Mouse (Mus musculus) cerebellum, adult 11-12 months (tissue): ENCODE data around the gene Hspb6.

Experiments used
- DNase-seq: peaks from one replicate; pipeline ENCODE4 v3.0.0; 2022

Hspb6 gene

DNA sequence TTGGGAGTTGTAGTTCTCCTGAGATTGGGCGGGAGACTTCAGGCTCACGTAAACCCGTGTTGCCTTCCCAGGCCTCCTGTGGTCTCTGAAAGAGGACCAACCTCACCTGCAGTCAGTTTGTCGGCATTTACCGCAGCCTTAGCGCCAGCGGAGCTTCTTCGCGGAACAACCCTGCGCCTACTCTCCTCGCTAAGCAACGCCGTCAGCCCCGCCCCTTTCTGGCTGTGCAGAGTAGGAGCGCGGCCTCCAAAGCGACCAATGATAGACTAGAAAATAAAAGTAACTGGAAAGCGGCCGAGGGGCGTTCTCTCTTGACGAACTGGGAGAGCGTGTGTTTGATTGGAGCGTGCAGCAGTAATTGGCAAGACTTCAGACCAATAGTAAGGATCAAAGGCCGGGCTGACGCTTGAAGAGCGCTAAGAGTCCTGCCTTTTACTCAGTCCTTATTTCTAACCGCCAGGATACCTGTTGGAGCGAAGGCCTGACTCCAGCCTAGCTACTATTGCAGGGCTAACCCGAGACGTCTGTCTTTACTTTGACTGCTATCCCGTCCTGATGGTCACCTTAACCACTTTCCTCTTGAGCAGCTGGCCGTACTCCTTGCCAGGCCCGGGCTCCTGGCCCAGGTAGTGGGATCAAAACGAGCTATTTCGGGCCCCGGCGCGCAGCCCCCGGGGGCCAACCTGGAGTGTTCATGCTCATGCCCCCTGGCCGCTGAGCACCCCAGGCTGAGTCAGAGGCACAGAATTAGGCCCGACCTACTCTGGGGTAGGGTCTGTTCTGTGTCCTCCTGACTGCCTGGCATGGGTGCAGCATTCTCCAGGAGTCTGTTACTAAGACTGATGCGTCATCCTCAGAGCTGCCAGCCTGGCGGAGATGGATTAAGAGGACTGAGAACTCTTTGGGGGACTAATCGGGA lies at the start of gene Hspb6, which contains the start of gene Proser3:
TSS of gene Hspb6 (plus strand) at position 77 of the 919 bp plus-strand sequence.
TSS of gene Proser3 (minus strand) at position 198 of the 919 bp plus-strand sequence.
- peak; percentile 98 for DNase-seq

DNA sequence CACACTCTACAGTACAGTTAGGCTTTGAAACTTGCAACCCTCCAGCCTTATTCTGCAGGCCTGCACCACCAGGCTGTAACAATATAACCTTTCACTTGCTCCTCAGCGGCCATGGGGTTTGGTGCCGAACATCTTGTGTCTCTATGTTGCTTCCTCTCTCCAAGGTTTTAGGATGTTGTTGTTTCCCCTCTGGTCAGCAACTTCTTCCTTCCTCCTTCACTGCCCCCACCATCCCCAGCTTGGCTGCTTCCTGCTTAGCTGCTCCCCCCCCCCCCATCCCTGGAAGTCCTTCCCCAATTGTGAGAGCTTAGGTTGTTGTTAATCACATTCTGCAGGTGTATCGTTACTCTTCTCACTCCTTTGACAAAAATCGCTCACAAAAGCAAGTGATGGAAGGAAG lies 43.9 kb upstream of the Hspb6 start:
- no peak for DNase-seq

DNA sequence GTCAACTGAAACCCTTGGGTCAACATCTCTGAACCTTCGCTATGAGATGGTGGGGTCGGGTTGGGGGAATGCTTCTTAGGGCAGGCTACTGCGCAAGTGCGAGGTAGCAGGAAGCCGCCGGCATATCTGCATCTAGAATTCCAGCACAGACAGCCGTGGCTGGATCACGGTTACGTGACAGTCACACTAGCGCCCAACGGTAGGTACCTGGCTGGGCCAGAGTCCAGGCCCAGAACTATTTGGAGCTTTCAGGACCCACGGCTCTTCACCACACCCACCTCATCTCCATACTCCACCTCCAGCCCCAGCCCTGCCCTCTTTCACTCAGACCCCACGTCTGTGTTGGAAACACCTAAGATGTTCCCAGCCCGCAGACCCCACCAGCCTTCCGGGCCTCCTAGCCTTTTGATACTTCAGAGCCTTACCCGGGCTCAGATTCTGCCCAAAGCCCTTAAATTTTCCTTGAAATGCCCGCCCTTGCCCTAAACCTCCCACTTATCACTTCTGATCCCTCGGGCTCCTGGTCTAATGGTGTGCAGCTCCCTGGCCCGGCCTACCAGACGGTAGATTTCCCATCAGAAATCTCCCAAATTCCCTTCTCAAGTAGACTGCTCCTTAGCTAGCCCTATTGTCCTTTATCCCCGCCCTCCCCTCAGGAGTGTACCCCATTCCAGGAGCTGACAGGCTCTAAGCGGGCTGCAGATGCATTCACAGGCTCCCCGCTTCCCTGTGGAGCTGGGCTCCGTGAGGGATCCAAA lies 36.8 kb upstream of the Hspb6 start:
- no peak for DNase-seq

DNA sequence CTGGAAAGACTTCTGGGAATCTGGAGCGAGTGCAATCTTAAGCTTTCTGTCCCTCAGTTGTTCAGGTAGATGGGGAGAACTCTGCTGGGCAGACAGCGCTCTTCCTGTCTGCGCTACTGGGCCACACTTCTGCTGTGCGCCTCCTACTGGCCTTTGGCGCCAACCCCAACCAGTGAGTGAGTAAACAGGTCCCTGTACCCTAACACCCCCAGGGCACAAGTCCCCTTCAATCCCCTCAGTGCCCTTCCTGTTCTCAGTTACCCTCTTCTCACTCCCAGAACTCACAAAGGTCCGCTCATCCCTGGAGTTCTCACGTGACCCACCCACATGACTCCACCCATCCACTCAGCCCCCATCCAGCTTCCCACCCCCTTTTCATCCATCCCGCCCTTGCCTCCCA lies 33.7 kb upstream of the Hspb6 start:
- DNase-seq: no peak

DNA sequence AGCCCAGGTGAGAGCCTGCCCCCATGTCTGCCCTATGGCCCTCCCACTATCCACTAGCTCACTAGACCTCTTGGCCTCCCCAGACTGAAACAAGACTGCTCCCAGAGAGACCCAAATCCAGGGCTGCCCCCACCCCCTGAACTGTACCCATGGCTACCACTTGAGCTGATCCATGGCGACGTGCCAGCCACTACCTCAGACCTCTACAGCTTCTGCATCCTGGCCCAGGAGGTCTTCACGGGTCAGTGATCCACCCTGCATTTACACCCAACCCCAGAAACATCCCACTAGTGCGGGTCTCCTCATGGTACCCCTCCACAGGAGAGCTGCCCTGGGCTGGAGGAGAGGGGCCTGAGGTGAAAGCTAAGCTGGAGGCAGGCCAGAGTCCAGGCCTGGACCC lies 31.6 kb upstream of the Hspb6 start:
- DNase-seq: peak; percentile 53

DNA sequence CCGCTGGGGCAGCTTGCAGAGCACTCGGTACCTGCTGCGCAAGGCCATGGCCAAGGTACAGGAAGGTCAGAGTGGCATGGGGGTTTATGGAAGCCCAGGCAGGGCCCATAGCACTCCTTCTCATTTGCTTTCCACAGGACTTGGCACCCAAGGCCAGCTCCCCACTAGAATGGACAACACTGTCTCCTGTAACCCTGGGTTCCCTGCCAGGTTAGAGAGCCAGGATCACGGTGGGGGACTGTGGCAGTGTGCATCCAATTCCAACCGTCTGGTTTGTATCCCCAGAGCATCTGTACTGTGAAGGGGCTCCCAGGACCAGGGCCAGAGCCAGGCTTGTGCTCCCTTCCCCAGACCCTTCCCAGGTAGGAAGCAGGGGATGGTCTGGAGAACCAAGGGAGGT lies 31.1 kb upstream of the Hspb6 start:
- peak; percentile 77 for DNase-seq

DNA sequence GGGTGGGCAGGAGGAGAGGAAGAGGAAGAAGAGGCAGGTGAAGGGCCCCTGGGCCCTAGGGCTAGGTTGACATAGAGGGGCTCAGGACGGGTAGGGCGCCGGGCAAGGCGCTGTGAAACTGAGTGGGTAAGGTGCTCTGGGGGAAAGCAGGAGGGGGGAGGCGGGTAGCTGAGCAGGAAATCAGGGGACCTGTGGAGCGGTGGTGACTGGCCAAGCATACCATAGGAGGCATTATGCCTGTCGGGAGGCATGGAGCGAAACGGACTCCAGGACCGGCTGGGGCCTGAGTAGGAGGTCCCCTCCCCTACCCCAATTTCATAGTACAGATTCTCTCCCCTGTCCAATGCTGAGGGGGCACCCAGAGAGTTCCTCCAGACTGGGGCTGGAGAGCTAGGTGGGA lies 29.1 kb upstream of the Hspb6 start:
- no peak for DNase-seq

DNA sequence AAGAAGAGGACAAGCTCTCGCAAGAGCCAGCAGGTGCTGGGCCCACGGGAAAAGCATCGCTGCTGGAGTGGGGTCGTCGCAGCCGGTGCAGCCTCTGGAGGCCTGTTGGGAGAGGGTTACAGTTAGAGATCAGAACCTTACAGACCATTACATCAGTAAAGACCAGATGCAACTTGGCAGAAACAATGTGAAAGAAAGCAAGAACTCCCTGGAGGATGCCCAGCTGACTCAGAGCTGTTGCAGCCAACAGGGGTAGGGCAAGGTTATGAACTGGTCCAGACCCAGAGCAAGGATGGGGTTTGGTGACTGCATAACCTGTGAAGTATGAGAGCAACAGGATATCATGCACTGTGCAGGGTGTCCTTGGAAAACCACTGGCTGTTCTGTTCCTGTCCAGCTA lies 27.5 kb upstream of the Hspb6 start:
- no peak for DNase-seq

DNA sequence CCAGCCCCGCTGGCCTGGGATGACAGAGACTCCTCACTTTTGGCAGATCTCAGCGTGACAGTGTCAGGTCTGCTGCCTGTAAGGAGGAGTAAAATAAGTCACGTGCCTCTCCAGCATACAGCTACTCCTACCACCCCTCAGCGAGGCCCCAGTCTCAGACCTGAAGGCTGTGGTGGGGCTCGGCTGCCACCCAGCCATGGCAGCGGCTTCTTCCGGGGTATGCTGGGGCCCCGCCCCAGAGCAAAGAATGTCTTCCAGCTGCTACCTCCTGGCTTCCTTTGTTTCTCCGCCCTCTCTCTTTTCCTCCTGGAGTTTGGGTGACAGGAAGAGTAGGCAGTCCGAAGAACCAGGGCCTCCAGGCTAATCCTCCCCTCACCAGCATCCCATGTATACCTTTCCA lies 26.0 kb upstream of the Hspb6 start:
- DNase-seq: no peak

DNA sequence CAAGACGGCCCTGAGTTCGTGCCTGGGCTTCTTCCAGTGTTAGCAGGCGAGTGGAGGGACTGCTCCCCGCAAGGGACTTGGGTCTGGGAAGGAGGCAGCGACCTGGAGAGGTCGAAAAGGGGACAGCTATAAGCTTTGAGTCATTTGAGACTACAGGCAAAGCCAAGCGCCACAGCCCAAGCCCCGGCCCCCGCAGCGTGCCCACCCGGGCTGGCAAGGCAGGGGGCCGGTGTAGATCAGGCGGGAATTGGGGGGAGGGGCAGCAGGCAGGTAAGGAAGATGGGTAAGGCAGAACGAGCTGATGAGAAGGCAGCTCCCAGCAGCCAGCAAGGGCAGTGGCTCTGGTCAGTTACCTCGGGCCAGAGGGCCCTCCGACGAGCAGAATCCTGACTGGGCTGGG lies 25.6 kb upstream of the Hspb6 start:
- no peak for DNase-seq

DNA sequence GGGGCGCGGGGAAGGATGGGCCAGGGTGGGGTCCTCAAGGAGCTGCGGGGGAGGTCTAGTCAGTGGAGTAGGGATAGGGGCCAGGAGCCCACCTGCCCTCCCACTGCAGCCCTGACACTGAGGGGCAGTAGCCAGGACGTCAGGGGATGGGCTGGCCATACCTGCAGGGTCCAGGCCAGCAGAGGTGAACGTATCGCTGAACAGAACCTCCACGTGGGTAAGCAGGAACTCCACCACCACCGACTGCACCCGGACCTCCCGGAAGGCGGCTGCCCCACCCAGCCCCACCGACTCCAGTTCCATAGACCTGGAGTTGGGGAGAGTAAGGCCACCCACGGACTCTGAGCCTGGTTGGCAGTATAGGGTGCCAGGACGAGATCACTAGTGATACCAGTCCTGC lies 25.0 kb upstream of the Hspb6 start:
- DNase-seq: no peak

DNA sequence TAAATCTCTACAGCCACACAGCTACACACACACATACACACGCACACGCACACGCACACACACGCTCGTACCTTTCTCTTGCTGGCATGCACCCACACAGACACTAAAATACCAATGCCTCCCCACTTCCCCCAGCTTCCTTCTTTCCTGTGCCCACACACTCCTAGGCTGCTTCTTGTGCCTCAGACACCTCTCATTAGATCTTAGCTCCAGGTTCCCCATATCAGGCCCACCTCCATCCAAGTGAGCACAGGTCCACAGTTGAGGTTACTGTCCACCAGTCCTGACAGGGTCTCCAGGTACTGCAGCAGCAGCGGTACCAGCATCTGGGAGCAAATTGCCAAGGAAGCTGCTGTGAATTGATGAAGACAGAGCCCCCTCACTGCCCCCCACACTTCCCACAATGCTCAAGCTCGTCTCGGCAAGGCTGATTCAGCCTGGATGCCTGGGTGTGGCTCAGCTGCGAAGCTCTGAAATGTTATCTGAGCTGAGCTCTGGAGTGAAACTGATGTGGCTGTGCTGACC lies 20.6 kb upstream of the Hspb6 start:
- no peak for DNase-seq

DNA sequence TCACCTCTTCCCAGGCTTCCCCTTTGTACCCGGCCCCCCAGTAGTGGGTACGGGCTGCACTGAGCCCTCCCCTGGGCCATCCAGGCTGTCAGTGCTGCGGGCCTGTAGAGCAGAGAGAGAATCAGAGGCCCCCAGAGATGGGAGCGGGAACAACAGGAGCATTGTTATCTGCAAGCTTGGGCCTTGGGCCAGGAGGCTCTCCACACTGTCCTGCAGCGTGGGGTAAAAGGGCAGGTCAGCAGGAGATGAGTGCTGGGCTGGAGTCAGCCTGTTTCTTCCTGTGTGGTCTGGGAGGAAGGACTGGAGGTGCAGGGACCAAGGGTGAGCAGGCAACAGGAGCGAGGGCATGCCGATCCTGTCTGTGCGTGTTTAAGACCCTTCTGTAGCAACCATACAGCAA lies 19.0 kb upstream of the Hspb6 start:
- DNase-seq: no peak

DNA sequence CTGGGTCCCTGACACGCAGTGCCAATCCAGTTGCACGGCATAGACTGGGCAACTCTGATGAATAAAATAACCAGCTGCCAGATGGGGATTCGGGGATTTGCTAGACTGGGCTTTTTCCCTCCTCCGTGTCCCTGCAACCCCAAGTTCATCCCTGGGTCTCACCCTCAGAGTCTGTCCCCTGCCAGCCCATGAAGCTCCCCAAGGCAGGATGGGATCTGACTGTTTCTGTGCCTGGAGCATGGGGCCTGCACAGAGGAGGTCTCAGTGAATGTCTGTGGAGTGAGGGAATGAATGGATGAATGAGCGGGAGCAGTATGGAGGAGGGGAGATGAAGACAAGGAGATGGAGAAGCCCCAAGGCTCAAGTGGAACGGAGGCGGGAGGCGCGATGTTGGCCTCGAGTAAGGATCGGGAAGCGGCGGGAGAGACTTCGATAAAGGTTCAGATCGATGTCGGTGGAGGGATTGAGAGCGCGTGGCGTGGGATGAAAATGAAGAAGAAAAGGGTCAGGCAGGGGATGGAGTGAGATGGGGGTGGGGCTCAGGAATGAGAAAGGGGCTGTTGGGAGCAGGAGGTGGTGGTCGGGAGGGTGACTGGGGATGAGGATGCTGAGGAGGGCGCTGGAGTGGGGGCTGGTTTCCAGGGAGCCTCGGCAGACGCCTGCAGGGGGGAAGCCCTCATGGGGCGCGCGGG lies 17.9 kb upstream of the Hspb6 start:
- peak; percentile 67 for DNase-seq

DNA sequence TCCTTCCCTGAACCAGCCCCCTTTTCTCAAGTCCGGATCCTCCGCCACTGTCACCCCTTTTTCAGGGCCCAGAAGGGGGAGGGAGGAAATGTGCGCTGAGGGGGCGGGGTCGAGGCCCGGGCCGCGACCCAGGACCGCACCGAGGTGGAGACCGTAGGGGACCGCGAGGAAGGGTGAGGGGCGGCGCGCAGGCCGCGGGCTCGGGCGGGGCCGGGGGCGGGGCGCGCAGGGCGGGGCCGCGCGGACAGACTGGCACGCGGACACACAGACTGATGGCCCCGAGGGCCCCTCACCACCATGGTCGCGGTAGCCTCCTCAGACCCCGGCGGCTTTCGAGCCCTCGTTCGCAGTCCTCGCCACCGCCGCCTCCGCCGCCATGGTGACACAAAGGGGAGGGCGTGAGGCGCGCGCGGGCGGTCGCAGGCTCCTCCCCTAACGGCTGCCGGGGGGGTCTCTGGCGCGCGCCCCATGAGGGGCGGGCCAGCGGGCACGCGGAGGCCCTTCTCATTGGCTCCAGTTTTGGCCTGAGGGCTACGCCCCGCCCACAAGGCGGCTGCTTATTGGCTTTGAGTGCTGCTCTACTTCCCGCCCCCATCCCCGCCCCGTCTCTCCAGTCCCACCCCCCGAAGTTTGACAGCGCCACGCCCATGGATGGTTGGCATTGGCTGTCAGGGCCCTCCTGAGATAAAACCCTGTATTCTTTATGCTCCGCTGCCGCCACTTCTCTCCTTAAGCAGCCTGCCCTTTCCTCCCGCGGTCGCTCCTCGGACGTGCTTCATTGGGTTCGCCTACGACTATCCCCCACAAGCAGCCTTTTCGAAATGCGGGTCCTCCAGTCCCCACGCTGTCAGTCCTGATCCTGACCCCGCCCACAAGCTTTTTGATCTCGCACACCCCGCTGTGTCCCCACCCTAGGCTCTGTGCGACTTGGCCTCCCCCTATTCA lies 17.1 kb upstream of the Hspb6 start, which contains the start of gene Arhgap33:
TSS of gene Arhgap33 (minus strand) at position 428 of the 945 bp plus-strand sequence.
- peak; percentile 96 for DNase-seq

DNA sequence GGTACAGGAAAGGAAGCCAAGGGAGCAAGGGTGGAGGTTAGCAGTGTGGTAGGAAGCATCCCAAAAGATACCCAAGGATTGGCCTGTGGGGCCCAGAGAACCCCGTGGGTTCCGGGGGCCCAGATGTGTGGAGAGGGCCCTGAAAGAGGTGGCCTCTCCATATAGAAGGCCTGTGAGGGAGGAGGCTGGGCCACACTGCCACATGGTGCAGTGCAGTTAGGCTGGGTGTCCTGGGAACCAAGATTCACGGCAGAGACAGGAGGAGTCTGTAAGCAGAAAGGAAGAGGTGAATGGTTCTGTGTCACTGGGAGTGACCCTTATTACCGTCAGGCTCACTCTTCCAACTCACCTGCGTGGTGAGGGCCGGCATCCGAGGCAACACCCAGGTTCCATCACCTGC lies 11.4 kb upstream of the Hspb6 start:
- no peak for DNase-seq

DNA sequence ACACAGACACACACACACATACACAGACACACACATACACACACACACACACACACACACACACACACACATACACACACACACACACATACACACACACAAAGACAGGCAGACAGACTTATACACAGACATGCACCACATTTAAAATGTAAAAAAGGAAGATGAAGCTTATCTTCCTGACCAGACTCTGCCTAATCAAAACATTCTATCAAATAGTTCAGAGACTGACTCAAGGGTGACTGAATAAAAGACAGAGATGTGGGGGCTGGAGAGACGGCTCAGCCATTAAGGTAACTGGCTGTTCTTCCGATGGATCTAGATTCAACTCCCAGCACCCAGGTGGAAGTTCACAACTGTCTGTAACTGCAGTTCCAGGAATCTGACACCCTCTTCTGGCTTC lies 7.7 kb upstream of the Hspb6 start:
- DNase-seq: no peak

DNA sequence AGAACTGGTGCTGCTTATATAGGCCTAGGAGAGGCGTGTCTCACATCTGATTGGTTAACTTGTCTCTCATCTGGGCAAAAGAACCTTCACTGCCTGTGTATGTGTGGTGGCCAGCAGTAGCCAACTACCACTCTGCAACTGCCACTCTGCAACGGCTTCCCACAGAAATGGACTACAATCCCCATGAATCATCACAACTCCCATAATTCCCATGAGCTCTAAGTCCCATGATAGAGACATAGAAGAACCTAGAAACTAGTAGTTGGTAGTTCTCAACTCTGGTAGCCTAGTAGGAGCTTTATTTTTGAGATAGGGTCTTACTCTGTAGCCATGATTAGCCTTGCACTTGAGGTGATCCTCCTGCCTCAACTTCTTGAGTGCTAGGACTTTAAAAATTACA lies 2.1 kb upstream of the Hspb6 start:
- no peak for DNase-seq

DNA sequence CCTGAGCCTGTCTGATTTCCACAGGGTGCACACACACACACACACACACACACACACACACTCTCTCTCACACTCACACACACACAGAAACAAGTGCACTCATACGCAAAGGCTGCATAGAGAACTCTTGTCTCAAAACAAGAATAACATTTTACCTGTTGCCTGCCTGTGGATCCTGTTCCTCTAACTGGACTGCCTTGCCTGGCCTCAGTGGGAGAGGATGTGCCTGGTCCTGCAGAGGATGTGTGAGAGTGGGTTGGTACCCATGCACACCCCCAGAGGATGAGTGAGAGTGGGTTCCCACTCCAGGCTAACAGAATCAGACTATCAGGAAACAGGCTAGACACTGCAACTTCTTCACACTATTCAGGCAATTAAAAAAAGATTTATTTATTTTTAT lies 1.4 kb upstream of the Hspb6 start:
- DNase-seq: no peak

DNA sequence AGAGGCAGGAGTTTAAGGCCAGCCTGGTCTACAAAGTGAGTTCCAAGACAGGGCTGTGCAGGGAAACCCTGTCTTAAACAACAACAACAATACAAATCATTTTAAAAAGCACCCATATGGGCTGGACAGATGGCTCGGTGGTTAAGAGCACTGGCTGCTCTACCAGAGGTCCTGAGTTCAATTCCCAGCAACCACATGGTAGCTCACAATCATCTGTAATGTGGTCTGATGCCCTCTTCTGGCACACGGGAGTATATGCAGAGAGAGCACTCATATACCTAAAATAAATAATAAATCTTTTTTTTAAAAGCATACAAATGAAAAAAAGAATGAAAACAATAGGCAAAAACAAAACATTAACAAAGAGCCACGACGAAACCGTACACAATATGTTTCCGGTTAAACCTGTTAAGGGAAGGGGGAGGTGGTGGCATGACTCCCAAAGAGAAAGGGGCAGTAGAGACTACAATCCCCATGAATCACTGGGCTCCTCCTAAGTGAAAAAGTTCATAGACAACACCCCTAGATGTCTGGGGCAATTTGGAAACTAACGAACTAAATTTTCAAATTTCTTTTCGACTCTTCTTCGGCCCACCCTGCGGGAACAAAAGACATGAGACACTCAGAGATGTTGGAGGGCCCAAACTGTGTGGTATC lies 405 bp upstream of the Hspb6 start:
- peak; percentile 51 for DNase-seq

DNA sequence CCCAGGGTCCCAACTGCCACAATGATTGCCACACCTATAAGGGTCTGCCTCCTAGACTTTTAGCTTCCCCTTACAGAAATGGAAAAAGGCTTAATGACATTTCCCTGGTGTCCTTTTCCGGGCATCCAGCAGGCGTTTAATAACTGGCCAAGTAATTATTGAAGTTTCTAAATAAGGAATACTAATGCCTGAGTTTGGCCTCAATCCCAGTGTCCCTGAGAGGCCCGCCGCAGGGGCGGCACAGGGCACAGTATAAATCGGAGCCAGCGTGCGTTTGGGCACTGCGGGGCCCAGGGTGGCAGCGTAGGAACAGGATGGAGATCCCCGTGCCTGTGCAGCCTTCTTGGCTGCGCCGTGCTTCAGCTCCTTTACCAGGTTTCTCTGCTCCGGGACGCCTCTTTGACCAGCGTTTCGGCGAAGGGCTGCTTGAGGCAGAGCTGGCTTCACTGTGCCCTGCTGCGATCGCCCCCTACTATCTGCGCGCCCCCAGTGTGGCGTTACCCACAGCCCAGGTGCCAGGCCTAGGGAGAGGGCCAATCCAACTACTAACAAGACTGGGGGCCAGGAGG lies 1.1 kb downstream of the Hspb6 start:
- DNase-seq: peak; percentile 79
